In the genomic region with DNA sequence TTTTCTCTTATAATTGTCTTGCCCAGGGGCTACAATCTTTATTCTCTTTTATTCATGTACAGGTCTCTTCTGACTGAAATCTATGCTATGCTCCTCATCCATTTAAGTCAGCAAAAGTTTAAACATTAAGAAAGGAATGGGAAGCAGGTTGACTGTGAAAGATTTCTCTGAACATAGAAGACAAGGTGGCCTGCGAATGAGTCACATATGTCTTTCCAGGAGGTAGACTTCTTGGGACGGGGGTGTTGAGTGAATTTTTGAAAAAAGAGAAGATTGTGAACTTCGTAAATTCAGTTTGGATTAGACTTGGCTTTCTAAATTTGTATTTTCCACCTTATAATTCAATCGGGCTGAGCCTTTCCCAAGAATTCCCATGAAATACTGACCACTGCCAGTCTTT, we compare ENCODE assay signal across 34 mouse cellular contexts.
"Had no signal": no experiment of that assay in that cellular context is flagged by ENCODE, and none has a peak within 500 bp of the region (broad histone marks: within the 10 kb centered on the region; RNA-seq: fewer than 3 reads in every experiment).

No protein-coding gene starts in this region.

- H3K27me3 ChIP-seq: heart, embryonic 12.5 days; heart, embryonic 13.5 days; heart, embryonic 15.5 days; hindbrain, embryonic 12.5 days; hindbrain, embryonic 13.5 days; hindbrain, embryonic 15.5 days; intestine, embryonic 15.5 days; kidney, embryonic 15.5 days had no signal

- H3K9ac ChIP-seq: heart, embryonic 12.5 days; heart, embryonic 13.5 days; heart, embryonic 15.5 days; hindbrain, embryonic 12.5 days; hindbrain, embryonic 13.5 days; hindbrain, embryonic 14.5 days; hindbrain, embryonic 15.5 days; intestine, embryonic 15.5 days; kidney, embryonic 15.5 days had no signal

- H3K4me3 ChIP-seq: heart, embryonic 10.5 days; heart, embryonic 12.5 days; heart, embryonic 13.5 days; heart, embryonic 15.5 days; hindbrain, embryonic 10.5 days; hindbrain, embryonic 12.5 days; hindbrain, embryonic 13.5 days; hindbrain, embryonic 15.5 days; intestine, embryonic 15.5 days; kidney, embryonic 15.5 days; layer of hippocampus, adult 2 months had no signal

- ATAC-seq: hindbrain, embryonic 16.5 days; hindbrain, postnatal 0 days; inflammation-experienced regulatory T-cells, adult 6 months; intestine, embryonic 15.5 days; intestine, embryonic 16.5 days; intestine, postnatal 0 days had no signal

- H3K36me3 ChIP-seq: heart, embryonic 10.5 days; heart, embryonic 12.5 days; heart, embryonic 13.5 days; heart, embryonic 15.5 days; hindbrain, embryonic 10.5 days; hindbrain, embryonic 12.5 days; hindbrain, embryonic 13.5 days; hindbrain, embryonic 15.5 days; intestine, embryonic 15.5 days; kidney, embryonic 15.5 days had no signal

- H3K27ac ChIP-seq: heart, embryonic 10.5 days; heart, embryonic 13.5 days; heart, embryonic 15.5 days; hindbrain, embryonic 10.5 days; hindbrain, embryonic 12.5 days; hindbrain, embryonic 13.5 days; hindbrain, embryonic 14.5 days; hindbrain, embryonic 15.5 days; hindbrain, postnatal 0 days; intestine, embryonic 15.5 days; kidney, embryonic 15.5 days; kidney, postnatal 0 days; layer of hippocampus, adult 2 months had no signal

- H3K9me3 ChIP-seq: hindbrain, embryonic 10.5 days; hindbrain, embryonic 12.5 days; hindbrain, embryonic 15.5 days; intestine, embryonic 15.5 days; kidney, embryonic 15.5 days had no signal

- DNase-seq: heart, postnatal 10 days; heart, postnatal 14 days; heart, postnatal 36 days; heart, postnatal 4 days; kidney, adult 11 months; kidney, adult 18-20 months; kidney, adult 2 months; kidney, adult 8-10 months; kidney, adult 9 months; kidney, postnatal 10 days; kidney, postnatal 14 days; kidney, postnatal 25 days; kidney, postnatal 36 days; kidney, postnatal 4 days; layer of hippocampus, adult 9-11 months; layer of hippocampus, postnatal 36 days had no signal

- H3K4me2 ChIP-seq: heart, embryonic 12.5 days; heart, embryonic 13.5 days; heart, embryonic 15.5 days; hindbrain, embryonic 12.5 days; hindbrain, embryonic 13.5 days; hindbrain, embryonic 14.5 days; hindbrain, embryonic 15.5 days; intestine, embryonic 15.5 days; kidney, embryonic 15.5 days had no signal

- H3K4me1 ChIP-seq: heart, embryonic 10.5 days; heart, embryonic 12.5 days; heart, embryonic 13.5 days; heart, embryonic 15.5 days; hindbrain, embryonic 10.5 days; hindbrain, embryonic 12.5 days; intestine, embryonic 15.5 days; kidney, embryonic 15.5 days had no signal
